In genomic region chr11:106271131-106271793, GRCm38 (mm10) we compare ENCODE assay signal across 1 mouse cellular context.
TF ChIP-seq lines count a peak whose summit lies in the region.

No protein-coding gene starts in this region.

TF ChIP-seq in MEL, 35 proteins besides CTCF, POLR2A, EP300 and RAD21:
- TF ChIP-seq UBTF (IDR thresholded peaks at IDR 0.05; ENCODE audit: borderline replicate concordance, insufficient read depth, low read depth, low read length) (no peak), NELFE (IDR thresholded peaks at IDR 0.05; ENCODE audit: low read depth, low read length) (no peak), MYB (IDR thresholded peaks at IDR 0.05; ENCODE audit: low read depth, low read length) (no peak), HCFC1 (IDR thresholded peaks at IDR 0.05; ENCODE audit: low read depth, low read length) (no peak), MAX (IDR thresholded peaks at IDR 0.05; ENCODE audit: low read length) (no peak), ZNF384 (IDR thresholded peaks at IDR 0.05; ENCODE audit: low read depth, low read length) (no peak), TCF12 (IDR thresholded peaks at IDR 0.05; ENCODE audit: low read depth, low read length) (no peak), ZC3H11A (IDR thresholded peaks at IDR 0.05; ENCODE audit: low read depth, low read length) (no peak), ETS1 (IDR thresholded peaks at IDR 0.05; ENCODE audit: low read depth, low read length) (no peak), E2F4 (IDR thresholded peaks at IDR 0.05; ENCODE audit: borderline replicate concordance, low read depth, low read length) (no peak), NRF1 (IDR thresholded peaks at IDR 0.05; ENCODE audit: insufficient read depth, low read depth, low read length, poor library complexity, severe bottlenecking) (no peak), TAL1 (IDR thresholded peaks at IDR 0.05; ENCODE audit: low read length) (no peak), GATA1 (IDR thresholded peaks at IDR 0.05; ENCODE audit: low read depth, low read length) (no peak), MYC (IDR thresholded peaks at IDR 0.05; ENCODE audit: low read depth, low read length) (no peak), KAT2A (conservative IDR thresholded peaks at IDR 0.05; ENCODE audit: low read depth, low read length) (no peak), JUND (IDR thresholded peaks at IDR 0.05; ENCODE audit: low read depth, low read length) (no peak), ZKSCAN1 (IDR thresholded peaks at IDR 0.05; ENCODE audit: low read depth, low read length) (no peak), CHD2 (IDR thresholded peaks at IDR 0.05; ENCODE audit: low read length) (no peak), RCOR1 (IDR thresholded peaks at IDR 0.05; ENCODE audit: low read depth, low read length) (no peak)
